Mouse (Mus musculus) erythroblast, embryonic 14.5 days (primary cell): ENCODE measurements around the gene Lactbl1. TPM values are rescaled to one million over a fixed set of nuclear protein-coding genes. Genes with fewer than 3 reads are reported as not detected.

ENCODE experiments used
- H3K27me3 ChIP-seq: 2 replicates; pipeline ENCODE4 v1.6.1; 2012; ENCODE audit warnings: inconsistent platforms; ENCODE audit not compliant: control insufficient read depth
- H3K36me3 ChIP-seq: 2 replicates; pipeline ENCODE4 v1.6.1; 2012; ENCODE audit warnings: mild to moderate bottlenecking, inconsistent platforms; ENCODE audit not compliant: control insufficient read depth
- H3K4me1 ChIP-seq: 2 replicates; pipeline ENCODE4 v1.6.1; 2012; ENCODE audit warnings: inconsistent platforms; ENCODE audit not compliant: control insufficient read depth
- H3K4me3 ChIP-seq: replicated peaks from 2 replicates; pipeline ENCODE3; 2012; ENCODE audit warnings: moderate library complexity, mild to moderate bottlenecking, inconsistent platforms
- H3K9me3 ChIP-seq: 2 replicates; pipeline ENCODE4 v1.6.1; 2012; ENCODE audit warnings: low read length, inconsistent platforms, mixed read lengths; ENCODE audit not compliant: control insufficient read depth
- GATA1 ChIP-seq: IDR thresholded peaks from 2 replicates; pipeline ENCODE4 v1.6.1; 2012; ENCODE audit warnings: low read length, inconsistent platforms, mixed read lengths
- TAL1 ChIP-seq: IDR thresholded peaks from 3 replicates; pipeline ENCODE4 v1.6.1; 2012; ENCODE audit warnings: low read length, inconsistent platforms, mixed read lengths
- polyA plus RNA-seq: library from polyadenylated mRNA; stranded (reverse); fragments of >175 nt; gene quantifications from 2 replicates; pipeline ENCODE4 v1.2.3, GENCODE M21; 2012

Gene Lactbl1
- polyA plus RNA-seq, 1 experiment: 0.01 TPM

- Histone ChIP-seq H3K36me3 (no peaks in the 10 kb centered on the region), H3K27me3 (peaks cover 1% of the 10 kb centered on the region; the same call in 1 of the 2 replicates), H3K4me3 (no peak overlapping the region), H3K9me3 (no peaks in the 10 kb centered on the region), H3K4me1 (no peaks in the 10 kb centered on the region)
- no peak for TF ChIP-seq GATA1
- no peak for TF ChIP-seq TAL1
Measured at GRCm38 (mm10) chr4:136631237-136631994, 9.0 kb downstream of the Lactbl1 start.

GRCm38 (mm10) chr4:136635995-136636394 is 13.6 kb downstream of the Lactbl1 start:
- H3K9me3 ChIP-seq: no peaks in the 10 kb centered on the region; the same call in 1 of the 2 replicates
- H3K4me1 ChIP-seq: peaks cover 3% of the 10 kb centered on the region; the same call in 1 of the 2 replicates
- no peaks in the 10 kb centered on the region for H3K36me3 ChIP-seq
- H3K27me3 ChIP-seq: peaks cover 21% of the 10 kb centered on the region
- H3K4me3 ChIP-seq: no peak overlapping the region
- TF ChIP-seq TAL1 (no peak), GATA1 (no peak)

DNA sequence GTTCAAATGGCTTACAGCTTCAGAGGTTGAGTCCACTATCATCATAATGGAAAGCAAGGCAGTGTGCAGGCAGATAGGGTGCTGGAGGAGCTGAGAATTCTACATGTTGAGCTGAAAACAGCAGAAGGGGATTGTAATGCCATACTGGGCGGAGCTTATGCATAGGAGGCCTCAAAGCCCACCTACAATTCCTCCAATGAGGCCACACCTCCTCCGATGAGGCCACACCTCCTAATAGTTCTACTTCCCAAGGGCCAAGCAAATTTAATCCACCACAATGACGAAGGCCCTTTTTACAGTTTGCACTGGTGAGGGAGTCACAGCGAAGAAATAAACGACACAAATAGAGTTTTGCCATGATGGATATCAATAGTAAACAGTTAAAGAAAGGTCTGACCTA is 14.1 kb downstream of the Lactbl1 start:
- H3K9me3 ChIP-seq: no peaks in the 10 kb centered on the region; the same call in 1 of the 2 replicates
- H3K4me3 ChIP-seq: no peak overlapping the region
- TF ChIP-seq TAL1 (no peak), GATA1 (no peak)
- peaks cover 3% of the 10 kb centered on the region; the same call in 1 of the 2 replicates for H3K4me1 ChIP-seq
- peaks cover 21% of the 10 kb centered on the region for H3K27me3 ChIP-seq
- no peaks in the 10 kb centered on the region for H3K36me3 ChIP-seq

DNA sequence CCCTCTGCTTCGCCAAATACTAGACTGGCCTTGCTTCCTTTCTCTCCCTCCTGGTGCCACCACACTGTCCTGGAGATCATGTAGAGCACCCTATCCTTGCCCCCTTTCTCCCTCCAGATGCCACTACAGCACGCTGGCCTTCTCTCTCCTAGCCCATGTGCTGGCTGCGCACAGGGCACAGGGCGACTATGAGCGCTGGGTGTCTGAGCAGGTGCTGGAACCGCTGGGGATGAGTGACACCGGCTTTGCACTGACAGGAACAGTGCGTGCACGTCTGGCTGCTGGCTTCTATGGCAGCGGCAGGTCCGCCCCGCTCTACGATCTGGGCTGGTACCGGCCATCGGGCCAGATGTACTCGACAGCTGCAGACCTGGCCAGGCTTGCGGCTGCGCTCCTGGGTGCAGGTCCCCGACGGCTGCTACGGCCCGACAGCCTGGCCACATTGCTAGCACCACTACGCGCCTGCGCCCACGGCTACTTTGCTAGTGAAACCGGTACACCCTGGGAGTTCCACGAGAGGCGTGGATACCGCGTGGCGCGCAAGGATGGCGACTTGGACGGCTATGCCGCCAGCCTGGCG is 14.7 kb downstream of the Lactbl1 start:
- H3K4me1 ChIP-seq: peaks cover 3% of the 10 kb centered on the region; the same call in 1 of the 2 replicates
- H3K36me3 ChIP-seq: no peaks in the 10 kb centered on the region
- peak overlapping the region; percentile 26 for H3K4me3 ChIP-seq
- H3K27me3 ChIP-seq: peaks cover 21% of the 10 kb centered on the region
- TF ChIP-seq GATA1 (no peak), TAL1 (no peak)
- H3K9me3 ChIP-seq: no peaks in the 10 kb centered on the region; the same call in 1 of the 2 replicates

GRCm38 (mm10) chr4:136637563-136638229 is 15.3 kb downstream of the Lactbl1 start:
- Histone ChIP-seq H3K36me3 (no peaks in the 10 kb centered on the region), H3K4me3 (peak overlapping the region; percentile 26), H3K27me3 (peaks cover 21% of the 10 kb centered on the region), H3K4me1 (peaks cover 3% of the 10 kb centered on the region; the same call in 1 of the 2 replicates), H3K9me3 (no peaks in the 10 kb centered on the region; the same call in 1 of the 2 replicates)
- TF ChIP-seq TAL1: no peak

- H3K27me3 ChIP-seq: peaks cover 21% of the 10 kb centered on the region
- TF ChIP-seq TAL1 (no peak), GATA1 (no peak)
- H3K36me3 ChIP-seq: no peaks in the 10 kb centered on the region
- no peaks in the 10 kb centered on the region; the same call in 1 of the 2 replicates for H3K9me3 ChIP-seq
- H3K4me1 ChIP-seq: peaks cover 3% of the 10 kb centered on the region; the same call in 1 of the 2 replicates
- H3K4me3 ChIP-seq: no peak overlapping the region
Measured at GRCm38 (mm10) chr4:136638230-136638750, 15.9 kb downstream of the Lactbl1 start.

- peaks cover 3% of the 10 kb centered on the region; the same call in 1 of the 2 replicates for H3K4me1 ChIP-seq
- no peak for TF ChIP-seq GATA1
- no peak for TF ChIP-seq TAL1
- no peaks in the 10 kb centered on the region for H3K36me3 ChIP-seq
- H3K9me3 ChIP-seq: no peaks in the 10 kb centered on the region; the same call in 1 of the 2 replicates
- peaks cover 21% of the 10 kb centered on the region for H3K27me3 ChIP-seq
- no peak overlapping the region for H3K4me3 ChIP-seq
Measured at GRCm38 (mm10) chr4:136638890-136639289, 16.5 kb downstream of the Lactbl1 start.

- Histone ChIP-seq H3K27me3 (no peaks in the 10 kb centered on the region), H3K4me3 (no peak overlapping the region), H3K9me3 (no peaks in the 10 kb centered on the region), H3K36me3 (no peaks in the 10 kb centered on the region), H3K4me1 (peaks cover 18% of the 10 kb centered on the region)
- no peak for TF ChIP-seq GATA1
Measured at GRCm38 (mm10) chr4:136648922-136649479, 26.6 kb downstream of the Lactbl1 start.
